Mouse (Mus musculus): ENCODE measurements at regions not wholly inside any gene's neighbourhood (a gene's known extent, or its start where the extent isn't known, plus 50 kb on each side); places are given as distances from the start of the nearest gene placed in this dataset.

DNA sequence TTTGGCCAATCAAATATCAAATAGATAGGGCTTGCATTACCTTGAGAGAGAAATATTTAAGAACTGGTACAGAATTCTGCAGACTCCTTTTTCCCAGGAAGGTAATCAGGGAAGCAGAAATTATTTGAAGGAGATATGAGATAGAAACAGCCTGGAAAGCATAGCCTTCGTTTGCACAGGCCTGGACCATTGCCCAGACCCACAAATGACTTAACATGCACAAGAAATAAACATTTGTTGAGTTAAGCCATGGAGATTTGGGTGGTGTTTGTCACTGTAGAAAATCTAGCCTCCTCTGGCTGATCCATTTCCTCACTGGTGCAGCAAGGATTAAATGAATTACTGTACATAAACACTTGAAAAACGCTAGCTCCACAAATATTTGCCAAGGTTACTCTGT lies 233.5 kb downstream of the Qk start:
- TF ChIP-seq POLR2A (IDR thresholded peaks at IDR 0.05; ENCODE audit: low read depth, low read length) = no peak
- no peak for TF ChIP-seq ELF1 (IDR thresholded peaks at IDR 0.05; ENCODE audit: low read depth, low read length)
- no peak for TF ChIP-seq CTCF (conservative IDR thresholded peaks at IDR 0.05 in 1 of 2, IDR thresholded peaks at IDR 0.05 in 1 of 2; ENCODE audit: low read depth in 2 of 2, low read length in 2 of 2)
- TF ChIP-seq NRF1 (IDR thresholded peaks at IDR 0.05; ENCODE audit: low read depth, low read length) = no peak
- no peak for TF ChIP-seq TCF12 (IDR thresholded peaks at IDR 0.05; ENCODE audit: low read depth, low read length)
- no peak for TF ChIP-seq MYC (IDR thresholded peaks at IDR 0.05; ENCODE audit: low read depth, low read length)
- no peak for TF ChIP-seq ZNF384 (IDR thresholded peaks at IDR 0.05; ENCODE audit: low read depth, low read length)
- no peak for TF ChIP-seq E2F4 (IDR thresholded peaks at IDR 0.05; ENCODE audit: insufficient replicate concordance, low read depth, low read length)
- TF ChIP-seq SIN3A (IDR thresholded peaks at IDR 0.05; ENCODE audit: low read length) = no peak
